Mouse (Mus musculus): ENCODE measurements around the gene Ooep. TPM values are rescaled to one million over a fixed set of nuclear protein-coding genes. Genes with fewer than 3 reads are reported as not detected.
"Not testable (repeated sequence)": the region's sequence is repeated elsewhere in the genome, so short reads cannot be mapped to it uniquely, and the experiment has no call there.

Gene Ooep
- total RNA-seq, 2 experiments from 2014 or later: 0.11 TPM; not detected in 1

DNA sequence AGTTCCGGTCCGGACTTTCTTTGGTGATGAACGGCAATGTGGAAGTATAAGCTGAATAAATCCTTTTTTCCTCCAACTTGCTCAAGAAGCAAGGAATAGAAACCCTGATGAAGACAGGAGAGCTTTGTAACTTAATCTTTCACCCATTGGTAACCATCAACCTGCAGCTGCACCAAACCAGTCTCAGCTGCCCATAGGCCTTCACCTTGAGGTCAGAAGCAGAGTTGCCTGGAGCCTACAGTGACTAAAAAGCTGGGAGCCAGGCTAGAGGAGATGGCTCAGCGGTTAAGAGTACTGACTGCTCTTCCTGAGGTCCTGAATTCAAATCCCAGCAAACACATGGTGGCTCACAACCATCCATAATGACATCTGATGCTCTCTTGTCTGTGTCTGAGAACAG is 36.0 kb downstream of the Ooep start:
- intact Hi-C loops (cut with DNase I; ENCODE audit: low total_unique reads); DNase-seq: not testable (repeated sequence)

- intact Hi-C loops (cut with DNase I; ENCODE audit: low total_unique reads): not testable (repeated sequence)
- peak; percentile 17 for DNase-seq
Measured at GRCm38 (mm10) chr9:78340324-78340723, 38.2 kb downstream of the Ooep start.

- intact Hi-C loops (cut with DNase I; ENCODE audit: low total_unique reads); DNase-seq: not testable (repeated sequence)
Measured at GRCm38 (mm10) chr9:78337050-78337449, 41.5 kb downstream of the Ooep start.

DNA sequence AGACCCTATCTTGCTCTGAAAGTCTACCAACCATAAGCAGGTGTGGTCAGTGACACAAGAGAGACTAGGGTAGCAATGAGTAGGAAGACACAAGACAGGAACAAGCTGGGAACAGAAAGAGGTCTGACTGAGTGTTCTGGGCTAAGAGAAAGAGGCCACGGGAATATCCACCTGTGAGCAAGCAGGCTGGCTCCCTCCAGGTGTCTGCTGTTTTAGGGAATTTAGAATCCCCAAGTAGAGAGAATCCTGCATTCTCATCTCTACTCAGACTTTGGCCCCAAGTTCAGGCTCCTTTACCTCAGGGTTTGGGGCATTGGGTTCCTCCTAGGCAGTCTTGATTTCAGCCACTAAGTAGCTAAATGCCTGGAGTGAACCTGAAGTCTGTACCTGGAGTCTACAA is 51.2 kb downstream of the Ooep start, which contains the start of gene Omt2b:
Gene Omt2b, plus strand, starts transcription at position 301 of the 400 bp plus-strand sequence.
- intact Hi-C loops (cut with DNase I; ENCODE audit: low total_unique reads); DNase-seq: not testable (repeated sequence)

Other genes with a start within 250 kb of the Ooep start
- 10 to 100 TPM; 10.9 to 12.1 TPM for gene Gsta4, start 196.0 kb downstream of the Ooep start, total RNA-seq (2021)
- not detected for gene Gsta1, start 148.1 kb downstream of the Ooep start, total RNA-seq (2021)
- not detected for gene Gm3776, start 121.6 kb downstream of the Ooep start, total RNA-seq (2021)
- gene Gm10639, start 88.8 kb downstream of the Ooep start, total RNA-seq (2021): not detected
- not detected for gene Omt2a, start 63.9 kb downstream of the Ooep start, total RNA-seq (2021)
- gene Omt2b, start 51.1 kb downstream of the Ooep start, total RNA-seq (2021): not detected
- not detected for gene Gsta2, start 22.9 kb downstream of the Ooep start, total RNA-seq (2021)
- not detected for gene Dppa5a, start 10.5 kb downstream of the Ooep start, total RNA-seq (2021)
- not detected for gene Ddx43, start 17.1 kb upstream of the Ooep start, total RNA-seq (2021)
- under 1 TPM; 0.29 to 0.31 TPM for gene Cgas, start 64.5 kb upstream of the Ooep start, total RNA-seq (2021)
- 10 to 100 TPM; 14.4 to 17.3 TPM for gene Mto1, start 69.5 kb upstream of the Ooep start, total RNA-seq (2021)
- not detected for gene Gm17324, start 70.1 kb upstream of the Ooep start, total RNA-seq (2021)
- 1,000 to 10,000 TPM; 1,398 to 1,669 TPM for gene Eef1a1, start 110.4 kb upstream of the Ooep start, total RNA-seq (2021)
- gene Slc17a5, start 209.3 kb upstream of the Ooep start, total RNA-seq (2021): 1 to 10 TPM; 3.9 to 4.6 TPM
- 1 to 10 TPM; 5.7 to 6.1 TPM for gene Cd109, start 236.8 kb upstream of the Ooep start, total RNA-seq (2021)

Measured in gastrocnemius, postnatal 14 days (tissue).